Mouse (Mus musculus) testis, postnatal 10 days (tissue): ENCODE data around the gene Rreb1.

ENCODE experiments used
- DNase-seq: peaks from one replicate; pipeline ENCODE4 v3.0.0; 2021; ENCODE audit warnings: low spot score

The Rreb1 gene

DNA sequence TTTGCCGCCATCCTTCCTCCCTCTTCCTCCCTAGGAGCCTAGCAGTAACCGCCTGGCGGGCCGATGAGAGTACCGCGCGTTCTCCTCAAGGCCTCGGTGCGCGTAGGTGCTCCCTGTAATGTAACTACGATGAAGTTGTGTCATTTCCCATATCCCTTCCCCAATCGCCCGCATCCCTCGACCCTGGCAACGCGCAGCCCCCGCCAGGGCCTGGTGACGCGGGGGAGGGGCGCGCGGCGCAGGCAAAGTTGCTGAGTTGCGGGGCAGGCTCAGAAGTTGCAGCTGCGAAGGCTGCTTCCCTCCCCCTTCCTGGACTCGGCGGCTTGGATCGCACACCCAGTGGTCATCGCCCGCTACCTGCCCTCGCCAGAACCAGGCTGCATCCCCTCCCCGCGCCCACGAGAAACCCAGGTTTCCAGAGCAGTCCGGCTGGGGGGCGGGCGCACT, at the start of gene Rreb1:
Rreb1 (plus strand) TSS at position 254 of the 447 bp plus-strand sequence.
- DNase-seq: peak; percentile 67

DNA sequence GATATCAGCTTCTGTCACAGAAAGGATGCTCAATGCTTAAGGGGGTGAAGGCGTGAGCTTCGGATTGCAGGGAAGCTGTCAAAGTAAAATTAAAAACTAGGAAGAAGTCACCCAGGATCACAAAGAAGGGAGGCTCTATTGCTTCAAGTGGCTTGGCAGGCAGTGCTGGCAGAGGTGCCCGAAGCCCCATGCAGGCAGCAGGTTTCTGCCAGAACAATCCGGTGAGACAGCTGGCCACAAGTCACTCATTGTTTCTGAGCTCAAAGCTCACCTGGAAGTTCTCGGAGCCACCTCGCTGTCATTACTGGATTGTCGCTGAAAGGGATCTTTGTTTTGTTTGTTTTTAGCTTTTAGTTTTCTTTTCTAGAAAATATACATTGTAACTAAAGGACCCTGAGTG, 49.6 kb upstream of the Rreb1 start:
- DNase-seq: no peak

DNA sequence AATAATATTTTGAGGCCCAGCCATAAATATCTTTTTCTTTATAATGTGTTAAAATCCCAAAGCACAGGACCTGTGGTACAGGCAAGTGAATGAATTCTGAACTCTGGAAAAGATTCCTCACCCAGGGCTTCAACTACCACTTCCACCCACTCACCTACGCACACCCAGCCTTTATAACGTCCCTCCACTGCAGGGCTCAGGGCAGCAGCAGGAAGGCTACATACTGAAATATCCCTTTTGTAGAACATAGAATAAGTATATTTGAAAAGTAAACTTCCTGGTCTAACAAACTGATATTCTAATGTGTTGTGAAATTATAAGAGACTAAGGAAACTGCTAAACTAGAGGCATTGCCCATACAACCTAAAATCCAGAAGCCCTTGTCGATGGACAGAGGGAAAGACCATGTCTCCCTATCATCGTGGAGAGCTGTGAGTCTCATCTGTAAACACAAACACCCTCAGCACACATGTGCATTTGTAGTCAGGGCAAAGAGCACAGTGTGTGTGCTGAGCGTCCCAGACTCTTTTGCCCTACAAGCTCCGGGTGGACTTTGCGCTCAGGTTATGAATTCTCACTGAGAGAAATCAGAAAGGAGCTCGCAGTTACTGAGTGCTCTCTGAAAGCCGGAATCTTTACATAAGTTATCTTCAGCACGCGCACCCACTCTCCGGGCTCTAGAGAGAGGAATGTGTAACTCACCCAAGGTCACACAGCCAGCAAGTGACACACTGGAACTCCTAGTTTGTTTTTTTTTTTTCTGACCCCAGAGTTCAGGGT, 46.1 kb upstream of the Rreb1 start:
- DNase-seq: no peak

DNA sequence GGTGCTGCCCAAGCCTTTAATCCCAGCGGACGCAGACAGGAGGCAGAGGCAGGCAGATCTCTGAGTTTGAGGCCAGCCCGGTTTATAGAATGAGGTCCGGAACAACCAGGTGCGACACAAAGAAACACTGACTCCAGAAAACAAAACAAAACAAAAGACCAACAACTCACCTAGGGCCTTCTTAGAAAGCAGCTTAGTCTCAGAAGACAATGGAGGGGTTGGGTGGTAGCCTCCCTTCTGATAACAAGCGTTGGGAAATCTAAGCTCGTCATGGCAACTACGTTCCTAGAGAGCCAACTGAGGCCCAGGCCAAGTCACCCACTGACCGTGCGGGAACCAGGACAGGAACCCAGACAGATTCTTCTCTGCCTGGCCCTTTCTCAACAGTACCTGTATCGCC, 43.7 kb upstream of the Rreb1 start:
- DNase-seq: no peak

DNA sequence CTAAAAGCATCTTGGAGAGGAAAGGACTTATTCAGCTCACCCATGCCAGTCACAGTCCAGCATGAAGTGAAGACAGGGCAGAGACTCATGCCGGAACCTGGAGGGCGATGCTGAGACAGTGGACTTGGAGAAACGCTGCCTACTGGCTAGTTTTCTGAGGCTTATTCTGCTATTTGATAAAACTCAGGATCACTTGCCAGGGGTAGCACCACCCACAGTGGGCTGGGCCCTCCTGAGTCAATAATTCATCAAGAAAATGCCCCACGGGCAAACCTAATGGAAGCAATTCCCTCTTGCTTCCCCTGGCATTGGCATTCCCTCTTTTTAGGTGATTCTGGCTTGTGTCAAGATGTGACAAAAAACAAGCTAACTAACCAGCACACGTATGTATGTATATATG, 38.1 kb upstream of the Rreb1 start:
- no peak for DNase-seq

DNA sequence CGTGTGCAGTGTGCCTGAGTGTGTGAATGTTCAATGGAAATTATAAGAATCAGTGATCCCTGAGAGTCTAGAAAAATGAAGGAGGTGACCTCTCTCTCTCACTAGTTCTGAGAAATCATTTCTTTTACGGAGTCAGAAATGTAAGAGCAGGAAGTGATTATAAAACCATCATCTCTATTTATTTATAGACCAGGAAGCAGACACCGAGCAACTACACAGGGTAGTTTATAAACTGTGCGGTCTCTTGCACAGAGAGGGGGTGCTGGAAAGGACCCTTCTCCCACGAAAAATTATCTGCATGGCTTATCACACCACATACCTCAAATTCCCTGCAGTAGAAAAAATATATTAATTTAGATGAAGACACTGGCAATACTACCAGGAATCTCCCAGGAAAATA, 37.4 kb upstream of the Rreb1 start:
- no peak for DNase-seq

DNA sequence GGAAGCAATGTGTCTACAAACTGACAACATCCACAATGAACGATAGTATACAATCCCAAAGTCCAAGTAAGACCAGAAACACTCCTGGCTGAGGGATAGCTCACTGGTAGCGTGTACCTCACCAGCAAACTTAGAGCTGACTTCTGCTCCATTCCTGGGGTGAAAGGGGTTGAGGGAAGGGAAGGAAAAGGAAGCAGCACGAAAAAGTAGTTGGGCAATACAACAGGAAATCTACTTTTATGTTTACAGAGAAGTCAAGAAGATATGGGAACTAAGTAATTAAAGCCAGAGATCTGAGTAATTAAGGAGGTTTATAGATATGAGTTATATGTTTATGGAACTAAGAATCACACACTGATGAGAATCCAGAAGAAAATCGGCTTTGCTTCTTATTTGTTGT, 36.0 kb upstream of the Rreb1 start:
- DNase-seq: no peak

DNA sequence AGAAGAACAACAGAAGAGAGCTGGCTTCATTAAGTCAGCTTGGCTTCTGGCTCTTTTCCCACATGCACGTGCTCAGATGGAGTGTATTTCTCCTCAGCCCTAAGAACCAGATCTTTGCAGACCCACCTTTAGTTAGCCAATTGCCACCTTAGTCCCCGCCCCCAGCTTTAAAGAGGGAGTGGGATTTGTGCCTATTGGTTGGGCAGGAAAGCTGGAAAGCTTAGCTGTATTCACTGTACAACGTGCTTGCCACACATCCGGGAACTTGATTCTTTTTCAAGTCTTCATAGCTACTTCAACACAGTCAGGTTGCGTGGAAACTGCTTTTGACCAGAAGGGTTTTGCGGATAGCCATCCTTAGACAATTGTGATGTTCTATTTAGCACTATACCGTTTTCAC, 30.7 kb upstream of the Rreb1 start:
- DNase-seq: no peak

DNA sequence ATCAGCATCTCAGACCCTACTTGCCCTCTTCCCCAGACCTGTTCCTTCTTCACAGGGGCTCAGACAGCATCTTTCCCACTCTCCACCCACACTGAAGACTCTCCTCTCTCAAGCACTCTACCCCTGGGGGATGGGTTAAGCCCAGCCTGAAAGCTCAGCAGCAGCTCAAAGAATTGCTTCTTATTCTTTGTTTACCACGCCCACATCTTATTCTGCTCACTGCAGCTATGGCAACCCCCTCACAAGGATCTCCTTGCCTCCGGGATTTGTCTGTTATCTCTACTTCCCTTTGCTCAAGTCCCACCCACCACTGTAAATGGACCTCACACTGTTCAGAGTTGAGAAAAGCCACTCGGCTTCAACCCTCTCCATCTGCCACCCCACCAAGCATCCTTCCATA, 28.7 kb upstream of the Rreb1 start:
- no peak for DNase-seq

DNA sequence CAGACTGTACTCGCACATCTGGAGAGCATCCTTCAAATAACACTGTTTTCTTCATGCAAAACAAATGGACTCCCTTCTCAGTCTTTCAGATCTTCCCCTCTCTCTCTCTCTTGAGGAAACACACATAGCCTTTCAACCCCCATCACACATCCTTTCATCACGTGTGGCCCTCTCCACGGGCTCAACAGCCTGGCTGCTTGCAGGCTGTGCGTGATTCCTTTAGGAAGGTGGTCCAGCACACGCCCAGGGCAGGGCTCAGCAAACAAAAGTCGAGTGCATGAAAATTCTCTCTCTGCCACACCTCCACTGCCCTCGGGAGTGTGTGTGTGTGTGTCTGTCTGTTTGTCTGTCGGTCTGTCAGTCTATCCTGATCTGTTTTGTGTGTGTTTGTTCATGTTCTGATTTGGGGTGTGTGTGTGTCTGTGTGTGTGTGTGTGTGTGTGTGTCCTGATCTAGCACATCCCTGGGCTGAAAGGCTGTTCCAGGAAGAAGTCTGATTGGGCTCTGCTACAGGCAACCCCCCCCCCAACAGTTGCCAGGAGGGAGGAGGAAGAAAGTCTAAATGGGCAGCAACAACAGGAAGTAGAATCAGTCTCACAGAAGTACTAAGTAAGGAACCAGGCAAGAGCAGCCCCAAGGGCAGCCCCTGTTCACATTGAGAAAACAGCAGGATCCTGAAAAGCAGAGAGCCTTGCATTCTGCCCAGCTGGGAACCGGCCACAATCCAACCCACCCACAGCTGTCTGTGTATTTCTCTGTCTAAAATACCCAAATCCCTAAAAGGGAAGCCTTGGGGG, 26.8 kb upstream of the Rreb1 start:
- DNase-seq: no peak

DNA sequence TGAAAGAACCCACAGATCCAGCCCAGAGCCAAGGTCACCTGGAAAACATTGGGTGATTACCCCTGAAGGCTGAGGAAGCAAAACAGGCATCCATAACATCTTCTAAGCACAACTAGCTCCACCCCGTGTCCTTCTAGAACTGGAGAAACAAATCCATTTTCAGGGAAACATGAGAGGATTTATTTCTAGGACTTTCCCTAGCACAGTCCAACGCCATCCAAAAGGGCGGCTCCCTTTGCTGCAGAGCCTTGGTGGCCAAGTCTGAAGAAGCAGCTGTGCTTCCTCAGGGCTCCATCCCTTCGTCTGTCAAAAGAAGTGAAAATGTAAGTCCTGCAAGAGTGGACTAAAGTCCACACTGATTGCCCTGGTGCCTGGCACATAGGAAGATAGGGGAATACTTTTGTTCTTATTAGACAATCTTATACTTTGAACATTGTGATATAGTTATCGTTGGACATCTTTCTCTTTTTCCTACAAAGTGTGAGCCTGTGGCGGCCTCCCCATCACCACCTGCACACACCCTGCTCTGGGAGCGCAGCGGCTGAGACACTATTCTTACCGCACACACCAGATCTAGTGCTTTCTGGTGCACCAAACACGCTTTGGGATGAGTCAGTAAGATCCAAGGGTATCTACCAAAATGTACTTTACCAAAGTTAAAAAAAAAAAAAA, 18.7 kb upstream of the Rreb1 start:
- no peak for DNase-seq

DNA sequence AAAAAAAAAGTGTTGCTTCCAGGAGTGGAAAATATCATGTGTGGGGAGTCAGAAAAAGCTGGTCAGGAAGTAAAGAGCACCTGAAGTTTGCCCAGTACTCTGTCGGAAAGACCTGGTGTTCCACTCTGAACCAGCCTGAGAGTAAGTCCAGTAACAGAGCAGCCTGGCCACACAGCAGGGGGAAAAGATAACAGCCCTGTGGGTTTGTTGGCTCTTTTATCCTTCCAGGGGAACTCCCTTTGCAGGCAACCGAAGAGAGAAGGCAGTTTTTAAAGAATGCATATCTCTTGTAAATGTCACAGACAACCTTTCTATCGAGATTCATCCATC, 18.2 kb upstream of the Rreb1 start:
- DNase-seq: no peak

DNA sequence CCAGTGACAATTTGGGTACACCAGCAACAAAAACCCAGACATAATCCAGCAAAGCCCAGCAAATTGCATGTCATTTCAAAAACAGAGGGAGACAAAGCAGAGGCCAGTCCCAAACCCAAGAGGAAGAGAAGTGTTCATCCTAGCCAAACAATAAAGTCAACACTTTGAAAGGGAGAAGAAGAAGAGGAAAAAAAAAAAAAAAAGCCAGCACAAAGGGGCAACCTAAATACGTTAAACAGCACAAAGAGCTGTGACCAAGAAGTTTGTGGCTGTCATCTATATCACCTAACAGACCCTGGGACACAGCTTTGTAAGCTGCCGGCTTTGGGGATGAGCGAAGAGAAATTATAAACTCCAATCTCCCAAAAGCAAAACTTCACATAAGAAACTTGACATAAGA, 17.8 kb upstream of the Rreb1 start:
- DNase-seq: no peak

DNA sequence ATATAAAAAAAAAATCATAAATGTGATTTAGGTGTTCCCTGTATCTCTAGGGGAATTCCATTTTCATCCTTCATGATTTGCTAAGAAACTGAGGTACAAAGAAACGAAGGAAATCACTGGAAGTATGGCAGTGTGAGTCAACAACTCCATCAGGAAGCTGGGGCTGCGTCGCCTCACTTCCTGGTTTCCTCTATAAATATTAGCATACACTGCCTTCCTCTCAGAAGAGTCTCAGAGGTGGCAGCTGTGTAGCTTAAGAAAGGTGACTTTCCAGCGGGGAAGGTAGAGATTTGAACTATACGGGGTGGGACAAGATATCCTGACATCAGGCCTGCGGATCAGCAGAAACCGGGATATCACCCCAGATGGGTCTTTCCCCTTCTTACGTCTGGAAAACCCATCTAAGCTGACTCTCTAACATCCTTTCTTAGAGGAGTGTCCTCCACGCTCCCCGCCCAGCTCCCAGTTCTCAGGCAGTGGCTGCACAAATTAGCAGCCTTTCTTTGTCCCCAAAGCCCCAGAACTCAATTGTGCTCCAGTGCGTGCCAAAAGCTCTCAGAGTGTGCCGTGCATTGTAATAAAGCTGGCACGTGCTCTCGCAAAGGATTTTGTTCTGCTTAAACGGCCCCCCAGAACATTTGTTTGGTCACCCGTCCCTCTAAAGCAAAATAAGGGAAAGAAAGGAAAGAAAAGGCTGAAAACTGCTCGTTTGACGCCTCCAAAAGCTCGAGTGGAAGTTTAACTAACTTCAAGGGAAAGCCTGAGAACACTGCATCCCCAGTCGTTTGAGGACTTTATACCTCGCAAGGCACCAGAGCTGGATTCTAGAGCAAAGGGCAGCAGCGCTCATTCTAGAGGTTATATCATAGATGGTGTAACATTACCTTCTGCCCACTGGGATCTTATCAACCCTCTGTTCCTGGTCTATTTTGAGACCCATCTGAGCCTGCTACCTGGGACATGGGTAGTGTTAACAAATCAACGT, 17.0 kb upstream of the Rreb1 start:
- DNase-seq: no peak

DNA sequence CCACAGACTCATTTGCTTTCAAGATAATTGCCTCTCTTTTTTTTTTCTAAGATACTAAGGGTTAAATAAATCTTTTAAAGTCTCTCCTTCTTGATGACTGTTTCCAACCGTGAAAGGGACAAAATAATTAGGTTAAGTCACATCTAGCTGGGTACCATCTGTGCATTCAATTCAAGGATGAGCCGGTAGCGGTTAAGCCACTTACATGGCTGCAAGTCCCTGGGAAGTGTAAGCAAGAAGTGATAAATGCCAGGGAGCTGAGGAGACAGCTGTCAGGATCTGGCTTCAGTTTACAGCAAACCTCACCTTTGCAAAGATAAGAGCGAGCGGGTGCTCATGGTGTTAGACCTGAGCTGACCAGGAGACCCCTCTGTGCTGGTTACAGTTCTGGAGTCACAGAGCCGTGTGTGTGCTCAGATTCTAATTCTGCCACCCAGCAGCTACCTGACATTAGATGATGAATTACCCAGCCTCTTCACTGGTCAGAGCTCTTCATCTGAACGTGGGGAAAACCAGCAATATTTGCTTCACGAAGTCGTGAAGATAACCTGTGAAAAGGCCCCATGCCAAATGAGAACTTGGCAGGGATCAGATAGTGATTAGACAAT, 14.3 kb upstream of the Rreb1 start:
- DNase-seq: no peak

DNA sequence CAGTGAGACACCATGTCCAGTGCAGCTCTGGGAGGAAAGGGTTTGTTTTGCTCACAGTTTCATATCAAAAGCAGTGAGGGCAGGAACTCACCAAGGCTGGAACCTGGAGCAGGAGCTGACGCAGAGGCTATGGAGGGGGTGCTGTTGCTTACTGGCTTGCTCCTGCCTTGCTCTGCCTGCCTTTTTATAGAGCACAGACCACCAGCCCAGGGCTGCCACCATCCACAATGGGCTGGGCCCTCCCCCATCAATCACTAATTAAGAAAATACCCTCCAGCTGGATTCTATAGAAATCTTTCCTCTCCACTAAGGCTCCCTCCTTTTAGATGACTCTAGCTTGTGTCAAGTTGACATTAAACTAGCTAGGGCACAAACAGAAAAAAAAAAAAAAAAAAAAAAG, 8.4 kb upstream of the Rreb1 start:
- no peak for DNase-seq

DNA sequence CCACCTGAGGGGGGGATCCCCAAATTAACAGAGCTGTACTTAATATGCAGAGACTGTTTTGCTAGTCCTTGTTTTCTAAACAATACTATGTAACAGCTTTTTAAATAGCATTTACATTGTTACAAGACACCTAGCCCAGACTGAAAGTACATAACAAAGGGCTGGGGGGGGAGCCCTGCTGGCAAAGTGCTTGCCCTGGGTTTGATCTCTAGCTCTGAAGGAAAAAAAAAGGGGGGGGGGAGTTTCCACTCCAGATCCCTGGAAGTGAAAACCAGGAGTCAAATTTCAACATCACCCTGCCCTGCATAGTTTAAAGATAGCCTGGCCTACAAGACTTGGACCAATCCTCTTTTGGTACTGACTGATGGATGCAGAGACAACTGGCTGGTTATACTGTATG, 4.7 kb upstream of the Rreb1 start:
- no peak for DNase-seq

DNA sequence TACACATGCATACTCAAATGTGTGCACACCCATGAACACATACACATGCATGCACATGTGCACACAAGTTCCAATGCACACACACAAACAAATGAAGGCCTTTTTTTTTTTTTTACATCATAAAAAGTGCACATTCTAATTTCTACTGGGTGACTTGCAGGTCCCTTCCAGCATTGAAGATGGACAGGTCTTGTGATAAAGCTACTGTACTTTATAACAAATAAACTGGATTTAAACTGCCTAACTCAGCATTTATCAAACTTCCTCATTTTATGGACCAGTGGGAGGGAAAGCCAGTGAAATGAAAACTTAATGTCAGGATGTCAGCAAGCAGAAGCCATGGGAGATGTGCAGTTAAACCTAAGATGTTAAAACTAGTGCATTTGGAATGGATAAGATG, 1.5 kb upstream of the Rreb1 start:
- no peak for DNase-seq

DNA sequence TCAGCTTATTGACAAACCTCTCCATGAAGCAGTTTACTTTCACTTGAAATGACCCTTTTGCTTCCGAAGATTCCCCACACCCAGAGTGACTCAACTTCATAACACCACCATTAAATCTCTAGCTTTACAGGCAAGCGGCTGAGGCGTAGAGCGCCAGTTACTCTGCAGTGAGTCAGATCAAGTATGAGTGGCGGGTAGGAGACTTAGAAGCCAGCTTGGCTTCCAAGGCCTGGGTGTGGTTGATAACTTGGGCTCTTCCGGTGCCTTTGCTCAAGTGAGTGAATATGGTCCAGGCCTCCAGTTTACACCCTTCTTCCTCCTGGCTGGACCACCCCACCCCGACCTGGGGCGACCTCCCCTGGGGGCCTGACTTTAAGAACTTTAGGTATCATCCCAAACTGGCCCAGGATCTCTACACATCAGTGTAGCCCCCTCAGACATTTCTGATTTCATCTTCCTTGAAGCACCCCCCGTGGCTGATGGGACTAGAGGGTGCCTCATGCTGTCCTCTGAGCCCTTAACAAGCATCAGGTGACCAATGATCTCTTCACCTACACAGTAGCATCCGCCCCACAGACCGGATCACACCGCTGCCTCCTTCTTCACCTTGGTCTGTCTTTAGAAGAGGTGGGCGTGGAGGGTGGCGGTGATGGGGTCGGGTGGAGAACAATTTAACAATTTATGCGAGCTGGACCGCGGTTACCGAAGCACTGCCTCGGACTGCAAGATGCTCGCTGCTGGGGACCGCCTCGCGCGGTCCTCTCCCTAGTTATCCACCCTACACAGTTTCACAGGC, 651 bp upstream of the Rreb1 start:
- DNase-seq: no peak

DNA sequence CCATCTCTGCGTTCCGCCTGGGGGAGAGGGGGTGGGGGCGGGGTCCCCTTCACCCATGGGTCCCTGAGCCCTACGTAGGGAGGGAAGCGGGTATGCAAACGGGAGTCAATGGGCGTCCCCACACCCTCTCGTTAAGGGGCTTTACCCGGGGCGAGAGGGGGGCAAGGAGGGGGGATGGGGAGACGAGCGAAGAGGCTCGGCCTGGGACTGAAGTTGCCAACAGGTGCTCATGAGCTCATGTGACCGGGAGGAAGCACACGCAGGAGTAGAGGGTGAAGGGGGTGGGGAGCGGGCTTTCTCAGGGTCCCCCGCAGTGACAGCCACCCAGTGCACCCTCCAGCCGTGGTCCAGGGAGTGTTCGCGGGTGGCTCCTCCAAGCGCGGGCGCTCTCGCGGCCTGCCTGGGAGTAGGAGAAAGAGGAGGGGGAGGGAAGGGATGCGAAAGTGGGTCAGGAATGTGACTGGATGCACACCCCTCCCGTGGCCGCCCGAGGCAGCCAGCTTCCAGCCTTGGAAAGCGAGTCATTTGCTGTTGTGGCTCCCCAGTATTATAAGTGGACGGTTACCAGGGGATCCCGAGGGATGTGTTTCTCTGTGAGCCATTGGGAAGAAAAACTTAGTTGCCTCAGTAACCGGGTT, 513 bp downstream of the Rreb1 start:
- peak; percentile 51 for DNase-seq
